Mouse (Mus musculus): ENCODE data around the gene Prss54. TPM values are rescaled to one million over a fixed set of nuclear protein-coding genes. Genes with fewer than 3 reads are reported as not detected.

The Prss54 gene
- polyA plus RNA-seq, 1 experiment = 0.49 TPM

DNA sequence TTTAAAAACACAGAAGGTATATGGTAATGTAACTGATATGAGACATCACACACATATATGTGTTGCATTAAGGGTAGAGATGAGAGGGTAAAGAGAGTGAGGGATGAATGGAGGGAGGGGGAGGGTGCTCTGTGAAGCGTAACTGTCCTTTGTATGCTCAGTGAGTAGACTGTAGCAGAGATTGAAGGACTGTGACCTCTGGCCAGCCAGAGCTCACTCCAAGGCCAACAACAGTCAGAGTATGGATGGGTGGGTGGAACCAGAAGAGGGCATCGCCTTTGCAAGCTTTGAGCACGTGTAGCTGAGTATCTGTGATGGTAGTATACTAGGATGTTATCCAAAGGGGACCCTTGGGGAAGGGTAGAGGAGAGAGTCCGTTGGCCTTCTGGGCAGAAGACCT, 24.6 kb downstream of the Prss54 start:
- no peak for DNase-seq (ENCODE audit: low read depth)

DNA sequence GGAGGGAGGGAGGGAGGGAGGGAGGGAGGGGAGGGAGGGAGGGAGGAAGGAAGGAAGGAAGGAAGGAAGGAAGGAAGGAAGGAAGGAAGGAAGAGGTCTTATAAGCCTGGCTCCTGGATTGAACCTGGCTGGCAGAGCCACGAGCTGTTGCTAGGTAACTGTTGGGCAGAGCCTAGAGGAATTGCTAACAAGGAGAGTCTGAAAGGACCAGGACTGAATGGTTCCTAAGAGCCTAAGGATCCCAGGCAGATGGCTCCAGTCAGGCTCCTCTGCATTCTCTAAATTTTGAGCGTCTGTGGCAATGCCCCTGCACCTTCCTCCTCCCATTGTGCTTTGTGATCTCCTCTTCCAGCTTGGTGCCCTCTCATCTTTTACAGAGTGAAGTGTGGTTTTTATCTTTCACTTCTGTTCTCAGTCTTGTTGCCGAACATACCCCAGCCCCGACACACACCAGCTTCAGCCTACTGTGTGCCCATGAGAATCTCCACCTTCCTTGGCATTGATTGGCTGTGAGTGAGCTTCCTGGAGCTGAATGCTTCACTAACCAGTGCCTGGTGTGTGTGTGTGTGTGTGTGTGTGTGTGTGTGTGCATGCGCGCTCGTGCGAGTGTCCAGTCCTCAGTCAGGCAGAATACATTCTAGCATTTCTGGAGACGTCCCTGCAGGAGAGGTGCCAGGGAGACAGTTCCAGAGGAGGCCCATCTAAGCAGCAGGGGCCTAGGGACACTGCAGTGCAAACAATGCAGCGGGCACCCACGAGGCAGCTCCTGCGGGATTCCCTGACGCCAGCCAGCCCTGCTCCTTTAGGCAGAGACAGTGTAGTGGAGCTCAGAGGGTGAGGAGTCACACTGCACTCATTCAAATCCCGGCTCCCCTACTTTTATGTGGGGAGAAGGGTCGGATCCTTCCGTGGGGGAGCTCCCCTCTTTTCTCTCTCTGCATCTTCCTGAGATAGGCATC, 26.0 kb downstream of the Prss54 start:
- DNase-seq (ENCODE audit: low read depth) = no peak

DNA sequence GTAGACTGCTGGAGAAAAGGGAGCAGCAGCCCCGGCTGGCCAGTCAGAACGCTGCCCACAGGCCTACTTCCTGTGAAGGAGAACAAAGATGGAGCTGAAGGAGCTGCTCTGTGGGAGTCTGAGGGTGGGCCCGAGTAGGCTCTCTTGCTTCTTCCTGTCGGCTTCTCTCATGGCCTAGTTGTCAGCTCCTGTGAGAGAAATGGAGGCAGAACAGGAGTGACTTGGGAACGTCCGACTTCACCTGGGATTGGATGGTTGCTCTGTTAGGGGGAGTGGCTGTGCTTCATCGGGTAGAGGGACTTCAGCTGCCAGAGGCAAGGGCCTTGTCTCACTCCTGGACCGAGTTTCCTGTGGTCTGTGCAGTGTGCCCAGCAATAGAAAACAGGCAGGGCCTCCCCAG, 28.2 kb downstream of the Prss54 start:
- DNase-seq (ENCODE audit: low read depth) = no peak

DNA sequence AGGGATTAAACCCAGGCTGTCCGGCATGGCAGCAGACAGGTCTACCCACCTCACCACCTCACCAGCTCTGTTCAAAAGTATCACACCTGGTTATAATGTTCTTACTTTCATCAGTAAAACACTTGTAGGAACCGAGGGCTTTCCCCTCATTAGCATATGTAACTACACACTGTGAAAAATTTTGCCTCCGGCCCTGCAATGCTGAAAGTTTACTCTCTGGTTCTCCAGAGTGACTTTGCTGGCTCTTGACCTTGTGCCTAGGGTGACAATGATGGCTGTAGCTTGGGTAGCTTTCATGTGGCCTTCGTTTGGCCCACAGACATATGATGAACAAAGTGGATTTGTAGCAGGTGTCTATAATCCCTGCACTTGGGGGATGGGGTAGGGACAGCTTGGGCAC, 29.2 kb downstream of the Prss54 start:
- DNase-seq (ENCODE audit: low read depth) = no peak

DNA sequence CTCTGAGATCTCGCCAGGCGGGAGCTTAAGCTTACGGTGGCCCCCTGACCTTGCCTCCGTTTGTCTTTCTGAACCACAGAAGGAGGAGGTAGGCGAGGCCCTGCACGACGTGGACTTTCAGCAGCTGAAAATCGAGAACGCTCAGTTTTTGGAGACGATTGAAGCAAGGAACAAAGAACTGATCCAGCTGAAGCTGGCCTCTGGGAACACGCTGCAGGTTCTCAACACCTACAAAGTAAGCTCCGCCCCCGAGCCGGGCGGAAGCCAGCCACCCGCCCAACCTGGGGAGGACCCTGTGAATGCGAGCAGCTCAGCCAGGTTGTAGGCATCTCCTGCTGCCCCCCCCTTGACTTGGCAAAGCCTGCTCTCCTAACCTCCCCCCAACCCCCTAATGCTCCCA, 30.3 kb downstream of the Prss54 start:
- no peak for DNase-seq (ENCODE audit: low read depth)

DNA sequence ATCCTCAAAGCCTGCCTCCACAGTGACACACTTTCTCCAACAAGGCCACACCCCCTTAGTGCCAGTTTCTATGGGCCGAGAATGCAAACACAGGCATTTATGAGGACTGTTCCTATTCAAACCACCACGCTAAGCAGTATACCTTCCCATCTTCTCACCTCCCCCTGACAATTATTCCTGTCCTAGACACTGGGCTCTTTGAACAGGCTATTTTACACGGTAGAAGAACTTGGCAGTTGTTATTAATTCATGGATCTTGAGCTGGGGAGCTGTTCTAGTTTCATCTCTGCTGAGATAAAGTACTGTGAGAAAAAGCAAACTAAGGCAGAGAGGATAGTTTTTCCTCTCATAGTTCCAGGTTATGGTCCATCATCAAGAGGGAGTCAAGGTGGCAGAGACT, 33.1 kb downstream of the Prss54 start:
- DNase-seq (ENCODE audit: low read depth) = no peak

DNA sequence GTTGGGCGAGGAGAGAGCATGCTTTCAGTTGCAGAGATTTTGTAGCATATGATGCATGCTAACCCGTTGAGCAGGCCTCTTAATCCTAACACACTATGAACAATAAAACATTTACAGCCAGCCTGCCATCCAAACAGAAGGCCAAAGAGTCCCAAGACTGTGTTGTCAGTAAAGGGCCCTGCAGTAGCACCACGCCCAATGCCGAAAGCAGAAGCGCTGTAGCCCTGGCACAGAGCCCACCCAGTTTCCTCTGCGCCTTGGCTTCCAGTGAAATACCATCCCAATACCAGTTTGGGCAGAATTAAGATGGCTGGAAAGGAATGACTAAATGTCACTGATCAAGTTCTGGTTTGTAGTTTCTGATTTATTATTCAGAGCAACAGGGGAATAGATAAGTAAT, 33.9 kb downstream of the Prss54 start:
- peak; percentile 33 for DNase-seq (ENCODE audit: low read depth)

DNA sequence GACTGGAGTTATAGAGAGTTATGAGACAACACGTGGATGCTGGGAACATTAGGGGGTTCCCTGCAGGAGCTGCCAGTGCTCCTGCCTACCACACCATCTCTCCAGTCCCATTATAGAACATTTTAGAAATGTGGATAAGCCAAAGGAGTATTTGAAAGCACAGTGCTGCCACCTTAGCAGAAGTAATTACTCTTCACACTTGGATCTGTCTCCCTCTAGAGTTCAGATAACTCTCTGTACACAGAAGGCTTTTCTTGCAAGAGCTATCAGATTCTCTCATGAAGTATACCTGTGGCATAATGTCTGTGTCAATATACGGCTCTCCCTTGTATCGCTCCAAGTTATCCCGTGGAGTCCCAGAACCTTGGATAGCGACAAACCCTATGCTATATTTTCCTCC, 36.7 kb downstream of the Prss54 start:
- no peak for DNase-seq (ENCODE audit: low read depth)

DNA sequence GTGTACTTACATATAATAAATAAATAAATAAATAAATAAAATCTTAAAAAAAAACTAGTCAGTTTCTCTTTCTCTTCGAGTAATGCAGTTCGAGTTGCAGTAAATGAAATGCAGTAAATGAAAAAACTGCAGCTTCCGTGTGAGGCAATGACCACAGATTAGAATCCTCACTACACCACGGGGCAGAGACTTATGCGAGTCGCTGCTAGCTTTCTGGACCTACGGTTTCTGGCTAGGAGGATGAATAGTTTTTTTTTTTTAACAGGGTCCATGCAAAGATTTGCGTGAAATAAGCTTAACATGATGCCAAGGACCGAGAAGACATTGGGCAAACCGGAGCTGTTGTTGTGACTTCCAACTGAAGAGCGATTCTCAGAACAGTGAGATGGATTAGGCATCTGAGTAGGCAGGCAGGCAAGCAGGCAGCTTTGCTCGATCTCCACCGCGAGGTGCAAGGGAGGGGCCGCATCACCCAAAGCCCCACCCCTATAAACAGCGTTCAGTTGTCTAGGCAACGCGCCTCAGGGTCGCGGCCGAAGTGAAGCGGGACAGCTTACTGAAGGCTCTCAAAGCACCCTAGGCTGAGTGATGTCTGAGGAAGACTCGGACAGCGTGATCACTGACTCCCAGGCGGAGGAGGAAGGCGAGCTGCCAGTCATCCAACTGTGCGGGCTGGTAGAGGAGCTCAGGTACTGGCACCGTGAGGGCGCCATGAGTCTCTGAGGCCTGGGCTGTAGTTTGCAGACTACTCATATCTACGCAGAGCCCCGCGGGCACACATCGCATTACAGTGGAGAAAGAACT, 42.4 kb downstream of the Prss54 start, which contains the start of gene Ccdc113:
Gene Ccdc113 (plus strand): TSS at position 502 of the 804 bp plus-strand sequence.
- DNase-seq (ENCODE audit: low read depth) = no peak

DNA sequence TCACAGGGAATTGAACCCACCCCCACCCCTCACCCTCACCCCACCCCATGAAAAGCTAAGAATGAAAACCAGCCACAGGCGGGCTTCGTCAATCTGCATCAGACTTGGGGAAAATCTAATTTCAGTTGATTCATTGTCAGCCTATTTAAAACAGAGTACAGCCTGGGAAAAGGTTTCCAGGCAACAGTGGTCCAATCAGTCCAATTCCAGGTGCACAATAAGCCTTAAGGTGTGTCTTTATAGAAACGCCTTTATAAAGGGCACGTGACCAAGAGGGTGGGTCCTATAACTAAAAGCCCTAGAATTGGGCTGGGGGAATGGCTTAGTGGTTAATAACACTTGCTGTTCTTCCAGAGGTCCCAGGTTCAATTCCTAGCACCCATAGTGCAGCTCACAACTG, 43.9 kb downstream of the Prss54 start:
- DNase-seq (ENCODE audit: low read depth) = no peak

DNA sequence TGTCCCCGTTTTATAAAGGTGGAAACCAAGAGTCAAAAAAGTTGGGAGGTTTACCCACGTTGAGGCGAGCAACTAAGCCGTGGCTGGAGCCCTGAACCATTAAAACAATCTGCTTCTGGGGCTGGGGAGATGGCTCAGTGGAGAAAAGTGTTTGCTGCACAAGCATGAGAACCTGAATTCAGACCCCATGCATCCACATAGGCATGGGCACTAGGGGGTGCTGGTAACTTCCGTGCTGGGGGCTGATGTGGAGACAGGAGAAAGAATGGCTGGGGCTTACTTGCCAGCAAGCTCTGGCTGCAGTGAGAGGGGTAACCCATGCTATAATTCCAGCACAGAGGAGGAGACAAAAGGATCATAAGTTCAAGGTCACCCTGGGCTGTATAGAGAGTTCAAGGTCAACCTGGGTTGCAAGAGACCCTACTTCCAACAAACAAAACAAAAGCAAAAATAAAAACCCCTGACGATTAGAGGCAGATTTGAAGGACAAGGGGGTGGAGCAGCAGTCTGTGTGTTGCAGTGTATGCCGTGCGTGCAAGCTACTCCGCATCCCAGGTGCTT, 47.3 kb downstream of the Prss54 start:
- DNase-seq (ENCODE audit: low read depth) = no peak

DNA sequence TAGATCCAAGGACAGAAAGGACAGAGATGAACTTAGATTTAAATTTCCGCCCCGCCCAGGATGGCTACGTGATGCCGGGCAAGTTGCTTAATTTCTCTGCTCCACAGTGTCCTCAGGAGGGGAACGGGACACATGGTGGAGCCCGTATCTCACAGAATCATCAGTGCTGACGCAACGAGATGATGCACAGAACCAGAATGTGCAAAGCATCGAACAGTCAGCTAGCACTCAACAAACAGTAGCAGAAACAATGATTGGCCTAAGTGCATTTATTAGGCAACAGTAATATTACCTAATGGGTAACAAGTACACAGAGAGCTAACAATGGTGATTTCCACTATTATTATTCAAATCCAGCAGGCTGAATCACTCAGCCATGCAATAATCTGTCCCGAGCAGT, 47.9 kb downstream of the Prss54 start:
- DNase-seq (ENCODE audit: low read depth) = peak; percentile 54

DNA sequence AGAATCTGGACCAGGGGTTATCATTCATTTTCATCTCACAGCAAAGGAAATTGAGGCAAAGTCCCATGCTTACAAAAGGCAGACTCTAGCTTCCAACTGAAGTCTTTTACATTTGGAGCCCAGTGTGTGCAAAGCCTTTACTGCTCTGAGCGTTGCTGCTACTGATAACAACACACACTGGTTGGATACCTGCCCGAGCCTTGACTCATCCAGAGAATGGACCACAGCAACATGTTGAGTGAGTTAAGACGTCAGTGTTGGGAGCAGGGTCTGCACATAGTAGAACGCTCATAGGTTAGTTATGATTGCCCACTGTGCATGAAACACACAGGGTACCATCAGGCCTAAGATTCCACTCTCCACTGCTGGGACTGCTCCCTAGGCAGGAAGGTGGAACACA, 52.1 kb downstream of the Prss54 start:
- DNase-seq (ENCODE audit: low read depth) = no peak

DNA sequence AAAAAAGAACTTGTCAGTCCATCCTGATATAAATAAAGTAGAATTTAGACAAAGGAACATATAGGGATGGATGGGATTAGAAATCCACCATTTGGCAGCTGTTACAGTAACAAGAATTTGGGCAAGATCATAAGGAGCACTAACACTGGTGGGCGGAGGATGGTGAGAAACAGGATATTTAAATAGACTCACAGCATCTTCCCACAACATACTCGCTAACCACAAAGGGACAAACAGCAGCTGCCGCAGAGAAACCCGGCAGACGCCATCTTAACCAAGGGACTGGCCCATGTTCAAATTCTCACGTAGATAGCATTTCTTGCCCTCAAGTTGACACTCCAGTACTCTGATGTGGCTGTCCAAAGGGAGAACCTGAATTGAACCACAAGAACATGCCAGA, 59.2 kb downstream of the Prss54 start:
- DNase-seq (ENCODE audit: low read depth) = no peak

DNA sequence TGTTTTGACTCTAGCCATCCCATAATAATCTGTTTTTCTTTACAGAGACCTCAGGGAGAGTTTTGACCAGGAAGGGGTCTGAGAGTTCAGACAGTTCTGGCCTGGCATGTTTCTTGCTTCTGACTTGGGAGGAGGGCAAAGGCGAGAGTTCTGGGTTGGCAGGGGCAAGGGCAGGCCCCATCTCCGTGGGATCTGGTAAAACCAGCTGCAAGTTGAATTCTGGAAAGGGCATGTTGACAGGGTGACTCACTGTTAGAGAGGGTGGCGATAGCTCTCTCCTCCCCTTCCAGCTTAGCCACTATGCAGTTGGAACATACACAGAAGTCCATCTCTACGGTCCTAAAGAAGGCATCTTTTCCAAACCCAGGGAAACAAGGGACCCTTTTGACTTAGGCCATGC, 62.9 kb downstream of the Prss54 start:
- DNase-seq (ENCODE audit: low read depth) = no peak

DNA sequence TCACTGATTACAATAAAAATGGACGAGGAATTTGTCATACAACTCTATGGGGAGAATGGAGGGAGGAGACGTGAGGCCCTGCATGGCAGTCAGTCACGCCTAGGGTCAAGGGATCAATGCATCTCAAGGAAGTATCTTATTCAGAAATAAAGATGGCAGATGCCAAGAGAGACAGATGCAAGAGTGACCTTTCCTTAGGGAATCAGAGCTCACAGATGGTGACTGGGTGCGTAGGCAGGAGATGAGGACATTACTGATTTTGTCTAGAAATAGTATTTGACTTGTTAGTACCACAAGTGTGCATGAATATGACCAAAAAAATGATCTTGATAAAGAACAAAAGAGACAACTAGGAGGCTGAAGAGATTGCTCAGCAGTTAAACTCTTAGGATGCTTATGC, 63.9 kb downstream of the Prss54 start:
- DNase-seq (ENCODE audit: low read depth) = no peak

Other genes starting within 250 kb of the Prss54 start
- 6.7 and 7.1 TPM in 2 replicates for gene Zfp319, start 244.4 kb downstream of the Prss54 start, polyA plus RNA-seq (2012; rRNA removed)
- gene Usb1, start 244.1 kb downstream of the Prss54 start, polyA plus RNA-seq (2012; rRNA removed) = 26.5 and 30.5 TPM in 2 replicates
- 11.1 and 12.2 TPM in 2 replicates for gene Mmp15, start 224.1 kb downstream of the Prss54 start, polyA plus RNA-seq (2012; rRNA removed)
- 51.7 and 52.4 TPM in 2 replicates for gene Cfap20, start 141.5 kb downstream of the Prss54 start, polyA plus RNA-seq (2012; rRNA removed)
- gene Csnk2a2, start 86.3 kb downstream of the Prss54 start, polyA plus RNA-seq (2012; rRNA removed) = 18.2 and 22.7 TPM in 2 replicates
- 0.36 and 1.4 TPM in 2 replicates for gene Ccdc113, start 42.3 kb downstream of the Prss54 start, polyA plus RNA-seq (2012; rRNA removed)
- 2.5 and 3.0 TPM in 2 replicates for gene Gins3, start 57.1 kb upstream of the Prss54 start, polyA plus RNA-seq (2012; rRNA removed)
- gene Ndrg4, start 100.6 kb upstream of the Prss54 start, polyA plus RNA-seq (2012; rRNA removed) = 95.6 and 101 TPM in 2 replicates
- gene Setd6, start 139.5 kb upstream of the Prss54 start, polyA plus RNA-seq (2012; rRNA removed) = 7.8 and 8.2 TPM in 2 replicates
- 88.3 and 124 TPM in 2 replicates for gene Cnot1, start 231.1 kb upstream of the Prss54 start, polyA plus RNA-seq (2012; rRNA removed)
- 37.1 and 51.7 TPM in 2 replicates for gene Sap18b, start 249.0 kb upstream of the Prss54 start, polyA plus RNA-seq (2012; rRNA removed)